Mouse (Mus musculus): ENCODE results near the gene Tsen15. TPM values are rescaled to one million over a fixed set of nuclear protein-coding genes. Genes with fewer than 3 reads are reported as not detected.

The Tsen15 gene
- 5.9 and 7.8 TPM in 2 replicates for polyA plus RNA-seq (2012; rRNA removed)

DNA sequence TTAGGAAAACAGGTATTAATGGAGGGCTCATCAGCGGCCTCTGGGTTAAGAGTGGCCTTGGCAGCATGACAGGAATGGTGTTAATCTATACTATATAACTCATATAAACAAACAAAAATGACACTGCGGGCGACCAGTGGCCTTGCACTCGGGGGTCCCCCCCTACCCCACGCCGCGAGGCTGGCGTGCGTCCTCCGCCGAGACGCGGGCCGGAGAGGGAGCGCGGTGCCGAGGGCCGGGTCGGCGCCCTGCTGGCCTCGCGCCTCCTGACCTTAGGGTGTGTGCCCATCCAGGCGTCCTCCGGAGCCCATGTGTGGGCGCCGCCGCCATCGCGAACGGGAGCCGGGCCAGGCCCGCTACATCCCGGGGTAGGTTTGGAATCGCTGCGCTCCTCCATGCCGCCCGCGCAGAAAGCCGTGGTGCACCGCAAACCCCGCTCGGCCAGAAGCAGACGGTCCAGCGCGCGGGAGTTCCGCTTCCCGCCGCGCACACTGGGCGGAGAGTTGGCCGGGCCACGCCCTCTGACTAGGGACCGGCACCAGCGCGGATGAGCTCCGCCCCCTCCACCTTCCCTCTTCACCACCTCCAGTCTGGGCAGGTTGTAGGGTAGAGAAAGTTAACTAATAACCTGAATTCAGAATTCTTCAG lies at the start of gene Tsen15:
Gene Tsen15 (minus strand): TSS at position 501 of the 648 bp plus-strand sequence.
- DNase-seq (ENCODE audit: low read depth, low spot score) = peak; percentile 55
- WGBS = under 1% methylated on average over 57 of the region's 57 CpGs

DNA sequence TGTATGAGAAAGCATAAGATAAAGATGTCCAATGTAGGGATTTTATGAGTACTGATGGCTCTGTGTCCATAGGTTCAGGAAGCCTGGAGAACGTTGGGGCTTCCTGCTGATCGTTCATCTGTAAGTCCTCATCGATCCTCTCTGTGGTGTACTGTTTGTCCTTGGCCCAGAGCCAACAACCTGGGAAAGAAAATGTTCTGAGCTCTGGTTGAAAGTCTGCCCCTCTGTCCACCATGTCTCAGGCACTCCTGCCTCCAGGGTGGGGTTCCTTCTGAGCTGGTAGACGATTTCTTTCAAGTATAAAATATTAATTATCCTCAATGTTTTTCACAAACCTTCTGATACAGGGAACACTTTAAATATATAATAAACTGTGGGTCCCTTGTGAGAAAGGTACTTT lies 47.7 kb upstream of the Tsen15 start:
- WGBS = 56% methylated on average over 4 of the region's 4 CpGs
- no peak for DNase-seq (ENCODE audit: low read depth, low spot score)

DNA sequence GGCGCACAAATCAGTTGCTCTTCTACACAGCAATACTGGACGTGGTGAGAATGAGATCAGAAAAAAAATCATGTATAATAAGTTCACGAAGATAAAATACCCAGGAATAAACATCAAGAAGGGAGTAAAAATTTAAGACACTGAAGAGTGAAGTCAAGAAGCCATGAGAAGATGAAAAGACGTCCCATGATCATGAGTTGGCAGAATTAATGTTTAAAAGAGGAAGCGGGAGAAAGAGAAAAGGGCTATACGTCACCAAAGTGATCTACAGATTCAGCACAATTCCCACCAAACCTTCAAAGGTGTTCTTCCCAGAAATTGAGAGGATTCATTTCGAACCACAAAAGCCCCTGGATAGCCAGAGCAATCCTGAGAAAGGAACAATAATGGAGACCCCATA lies 43.3 kb upstream of the Tsen15 start:
- no peak for DNase-seq (ENCODE audit: low read depth, low spot score)
- whole genome bisulfite sequencing = 81% methylated on average over 7 of the region's 7 CpGs

DNA sequence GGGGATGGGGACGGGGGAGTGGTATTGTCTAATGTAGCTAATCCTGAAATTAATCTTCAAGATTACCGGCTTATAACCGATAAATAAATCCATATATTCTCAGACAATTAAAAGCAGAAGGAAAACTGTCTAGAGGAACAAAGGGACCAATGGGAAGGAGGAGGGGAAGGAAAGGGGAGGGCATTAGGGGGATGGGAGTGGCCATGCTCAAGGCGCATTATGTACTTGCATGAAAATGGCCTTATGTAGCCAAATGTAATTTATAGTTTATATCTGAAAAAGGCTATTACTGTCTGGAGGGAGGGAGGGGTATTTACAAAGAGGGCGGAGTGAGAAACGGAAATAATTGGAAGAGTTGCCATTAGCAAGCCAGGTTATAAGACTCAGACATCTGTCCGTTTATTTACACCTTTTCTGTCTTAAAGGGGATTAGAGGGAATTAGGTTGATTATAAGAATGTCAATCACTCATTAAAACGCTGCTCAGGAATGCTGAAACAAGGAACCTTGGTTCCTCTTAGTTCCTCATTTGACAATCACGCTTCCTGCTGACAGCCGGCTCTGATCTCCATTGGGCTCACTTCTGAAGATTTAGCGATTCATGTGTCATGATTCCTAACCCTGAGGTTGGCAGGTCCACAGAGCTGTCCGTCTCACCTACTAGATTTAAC lies 41.6 kb upstream of the Tsen15 start:
- WGBS = 45% methylated on average over 12 of the region's 12 CpGs
- no peak for DNase-seq (ENCODE audit: low read depth, low spot score)

DNA sequence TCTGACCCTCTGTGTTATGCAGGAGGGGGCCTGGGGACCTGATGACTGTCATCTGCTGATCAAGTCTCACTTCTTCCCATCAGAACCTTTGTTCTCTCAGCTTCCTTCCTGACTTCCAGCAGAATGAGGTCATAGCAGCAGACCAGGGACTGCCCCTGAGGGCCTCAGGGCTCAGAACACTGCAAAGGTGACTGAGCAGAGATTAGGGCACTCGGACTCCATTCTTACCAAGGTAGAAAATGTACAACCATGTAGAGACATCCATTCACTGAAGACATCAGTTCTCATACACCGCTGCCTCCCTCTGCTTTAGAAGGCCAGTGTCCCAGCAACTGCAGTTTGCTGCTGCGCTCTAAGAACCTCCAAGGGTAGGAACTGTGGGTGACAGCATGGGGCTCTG lies 36.6 kb upstream of the Tsen15 start:
- WGBS = 92% methylated on average over 3 of the region's 3 CpGs
- DNase-seq (ENCODE audit: low read depth, low spot score) = no peak

DNA sequence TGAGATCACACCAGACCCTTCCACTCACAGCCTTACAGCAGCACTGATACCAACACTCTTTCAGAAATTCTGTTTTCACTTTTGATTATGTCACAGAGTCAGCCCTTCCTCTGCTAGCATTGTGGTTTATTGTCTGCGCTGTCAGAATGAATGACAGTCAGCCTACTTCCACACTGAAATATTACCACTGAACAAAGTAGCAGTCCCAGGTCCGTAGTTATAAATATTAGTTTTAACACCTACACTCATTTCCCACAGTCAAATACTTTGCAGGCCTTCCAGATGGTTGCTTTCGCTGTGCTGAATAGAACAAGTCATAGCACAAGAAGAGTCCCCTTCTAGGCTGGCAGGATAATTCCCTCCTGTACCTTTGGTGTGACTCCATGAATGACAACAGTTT lies 35.8 kb upstream of the Tsen15 start:
- 68% methylated on average over 3 of the region's 3 CpGs for WGBS
- DNase-seq (ENCODE audit: low read depth, low spot score) = no peak

DNA sequence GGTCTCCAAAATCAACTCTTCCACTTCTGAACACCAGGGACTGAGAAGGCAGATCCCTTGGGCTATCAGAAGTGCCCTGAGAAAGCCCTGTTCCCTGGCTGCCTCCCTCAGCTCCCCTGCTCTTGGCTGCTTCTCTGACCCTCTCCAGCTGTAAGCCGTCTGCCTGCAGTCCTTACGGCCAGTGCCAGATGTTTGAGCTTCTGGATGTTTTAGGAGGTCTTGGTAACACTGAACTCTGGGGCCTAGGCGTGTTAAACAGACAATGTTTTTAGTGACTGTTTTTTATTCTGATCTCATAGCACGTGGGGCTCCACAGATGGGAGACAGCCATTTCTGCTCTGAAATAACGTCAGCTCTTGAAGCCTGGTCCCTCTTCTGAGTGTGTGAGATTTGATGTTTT lies 31.1 kb upstream of the Tsen15 start:
- WGBS = 34% methylated on average over 5 of the region's 5 CpGs
- DNase-seq (ENCODE audit: low read depth, low spot score) = no peak

DNA sequence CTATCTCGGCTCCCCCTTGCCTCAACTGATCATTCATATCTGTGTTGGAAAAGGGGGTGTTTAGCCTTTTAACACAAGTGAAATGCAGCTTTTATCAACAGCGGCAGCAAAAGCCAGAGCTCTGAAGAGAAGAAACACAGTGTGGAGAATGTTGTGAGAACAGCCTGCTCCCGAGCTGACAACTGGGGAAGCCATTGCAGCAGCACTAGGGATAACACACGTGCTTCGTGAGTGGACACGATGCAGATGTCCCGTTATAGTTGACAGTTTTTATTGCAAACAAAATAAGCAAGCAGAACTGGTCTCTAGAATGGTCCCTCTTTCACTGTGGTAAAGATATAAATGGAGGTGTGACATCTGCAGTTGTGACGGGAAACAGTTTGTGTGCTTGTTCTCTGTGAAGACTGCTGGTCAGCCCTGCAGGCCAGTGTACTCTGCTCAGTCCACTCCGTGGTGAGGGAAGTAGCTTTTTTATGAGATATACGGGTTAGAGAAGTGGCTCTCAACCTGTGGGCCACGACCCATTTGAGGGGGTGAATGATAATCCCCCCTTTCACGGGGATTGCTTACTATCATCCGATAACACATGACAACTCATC lies 29.9 kb upstream of the Tsen15 start:
- WGBS = 63% methylated on average over 13 of the region's 13 CpGs
- no peak for DNase-seq (ENCODE audit: low read depth, low spot score)

DNA sequence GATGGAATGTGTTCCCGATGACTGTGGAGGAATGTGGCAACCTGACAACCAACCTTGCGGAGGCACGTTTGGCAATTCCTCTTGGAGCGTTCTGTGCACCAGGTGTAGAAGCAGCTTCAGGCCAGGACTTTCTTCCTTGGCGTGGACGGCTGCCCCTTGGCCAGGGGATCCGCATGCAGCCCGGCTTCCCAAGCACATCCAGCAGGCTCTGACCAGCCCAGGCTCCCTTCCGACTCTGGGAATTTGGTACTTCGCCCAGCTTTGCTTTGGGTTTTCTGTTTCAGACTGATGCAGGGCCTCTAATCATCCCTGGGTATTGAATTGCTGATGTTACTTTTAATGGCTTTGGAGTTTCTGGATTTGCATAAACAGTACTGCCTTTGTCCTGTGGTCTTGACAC lies 28.0 kb upstream of the Tsen15 start:
- 84% methylated on average over 10 of the region's 10 CpGs for WGBS
- no peak for DNase-seq (ENCODE audit: low read depth, low spot score)

DNA sequence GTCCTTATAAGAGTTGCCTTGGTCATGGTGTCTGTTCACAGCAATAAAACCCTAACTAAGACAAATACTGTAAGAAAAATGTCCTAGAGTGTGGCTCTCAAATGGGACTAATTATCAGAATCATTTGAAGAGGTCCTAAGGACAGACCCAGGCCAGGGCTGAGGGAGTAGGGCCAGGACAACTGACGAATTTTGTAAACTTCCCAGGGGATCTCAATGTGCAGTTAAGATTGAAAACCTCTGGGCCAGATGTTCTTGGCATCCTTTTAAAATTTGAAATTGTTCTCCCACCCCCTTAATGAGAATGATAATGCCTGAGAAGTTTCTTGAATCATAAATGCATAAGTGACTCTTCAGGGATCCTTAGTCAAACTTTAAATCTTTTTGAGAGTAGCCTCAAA lies 27.5 kb upstream of the Tsen15 start:
- 67% methylated on average over 1 of the region's 1 CpGs for WGBS
- DNase-seq (ENCODE audit: low read depth, low spot score) = no peak

DNA sequence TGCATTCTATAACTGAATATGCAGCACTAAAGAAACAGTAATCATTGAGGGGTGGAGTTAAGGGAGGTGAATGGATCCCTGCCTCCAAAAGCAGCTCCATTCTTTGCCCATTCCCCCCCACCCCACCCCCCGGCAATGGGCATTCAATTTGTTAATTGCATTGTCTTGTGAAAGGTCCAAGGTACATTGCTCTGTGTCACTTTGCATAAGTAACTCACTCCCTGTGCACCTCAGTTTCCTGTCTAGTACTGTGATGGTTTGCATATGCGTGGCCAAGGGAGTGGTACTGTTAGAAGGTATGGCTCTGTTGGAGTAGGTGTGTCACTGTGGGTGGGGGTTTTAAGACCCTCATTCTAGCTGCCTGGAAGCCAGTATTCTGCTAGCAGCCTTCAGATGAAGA lies 26.6 kb upstream of the Tsen15 start:
- WGBS = 88% methylated on average over 2 of the region's 2 CpGs
- DNase-seq (ENCODE audit: low read depth, low spot score) = no peak

DNA sequence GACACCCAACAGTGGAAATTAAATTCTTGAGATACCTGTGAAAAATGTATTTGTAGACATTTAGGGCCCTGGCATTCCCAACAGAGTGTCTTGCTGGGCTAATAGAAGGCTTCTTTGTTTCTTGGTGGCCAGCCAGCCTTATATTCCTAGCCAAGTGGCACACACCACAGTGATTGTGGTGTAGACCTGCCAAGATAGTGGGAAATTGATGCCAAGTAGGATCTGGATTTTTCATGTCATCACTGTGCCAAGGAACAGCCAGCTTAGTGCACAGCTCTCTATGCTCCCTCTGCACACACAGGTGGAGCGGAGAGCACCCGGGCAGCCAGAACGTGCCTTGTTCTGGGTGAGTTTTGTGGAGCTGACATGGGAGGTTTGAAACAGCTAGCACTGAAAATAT lies 24.2 kb upstream of the Tsen15 start:
- 87% methylated on average over 3 of the region's 3 CpGs for WGBS
- no peak for DNase-seq (ENCODE audit: low read depth, low spot score)

DNA sequence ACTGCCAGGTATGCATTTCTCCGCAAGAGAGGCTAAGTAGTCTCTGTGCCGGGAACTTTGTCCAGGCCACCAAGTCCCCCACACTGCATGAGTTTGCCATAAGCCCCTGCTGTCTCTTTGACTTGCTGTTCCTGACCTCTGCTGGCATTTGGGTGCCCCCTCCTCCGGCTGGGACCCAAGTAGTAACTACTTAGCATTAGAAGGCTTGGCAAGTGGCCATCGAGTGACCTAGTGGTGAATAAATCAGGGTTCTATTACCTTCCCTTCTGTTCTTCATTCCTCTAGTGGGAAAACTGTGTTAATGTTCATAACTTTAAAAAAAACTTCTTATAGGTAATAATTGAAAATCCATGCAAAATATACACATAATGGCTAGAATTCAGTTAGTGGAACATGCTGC lies 22.9 kb upstream of the Tsen15 start:
- DNase-seq (ENCODE audit: low read depth, low spot score) = no peak
- WGBS = 85% methylated on average over 4 of the region's 4 CpGs

DNA sequence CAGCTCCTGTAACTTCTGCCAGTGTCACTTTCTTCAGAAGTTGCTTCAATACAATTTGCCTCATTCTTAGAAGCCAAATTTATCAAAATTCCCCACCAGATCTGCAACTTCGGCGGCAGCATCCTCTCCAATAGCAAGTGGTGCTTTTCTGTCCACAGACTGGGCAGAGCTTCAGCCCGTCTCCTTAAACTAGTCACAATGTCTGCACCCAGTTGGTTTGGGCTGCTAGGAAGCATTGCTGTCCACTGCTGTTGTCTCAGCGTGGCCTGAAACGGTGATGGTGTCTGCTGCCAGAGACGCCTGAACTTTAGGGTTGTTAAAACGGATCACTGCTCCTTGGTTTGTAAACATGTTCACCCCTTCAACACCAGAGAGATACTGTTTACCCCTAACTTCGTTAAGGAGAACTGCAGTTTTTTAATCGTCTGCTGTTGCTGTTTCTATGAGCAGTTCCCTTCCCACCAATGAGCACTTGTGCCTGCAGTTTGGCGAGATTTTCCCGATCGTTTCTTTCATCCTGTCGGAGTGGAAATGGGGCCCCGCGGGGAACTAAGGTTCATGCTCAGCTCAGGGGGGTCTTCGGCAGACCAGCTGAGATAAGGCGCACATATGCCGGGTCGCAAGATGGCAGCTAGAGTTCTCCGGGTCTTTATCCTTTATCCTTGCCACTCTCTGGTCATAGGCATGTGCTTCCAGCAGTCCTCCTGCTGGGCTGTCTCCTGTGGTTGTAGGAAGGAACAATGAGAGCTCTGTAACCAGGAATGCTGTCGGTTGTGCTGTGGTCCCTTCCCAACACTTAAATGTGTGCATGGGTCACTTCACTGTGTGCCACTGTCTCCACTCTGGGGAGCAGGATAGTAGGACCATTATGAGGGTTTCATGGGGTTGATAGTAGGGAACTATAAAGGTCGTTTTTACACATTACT lies 20.8 kb upstream of the Tsen15 start:
- WGBS = 40% methylated on average over 22 of the region's 22 CpGs
- DNase-seq (ENCODE audit: low read depth, low spot score) = no peak

DNA sequence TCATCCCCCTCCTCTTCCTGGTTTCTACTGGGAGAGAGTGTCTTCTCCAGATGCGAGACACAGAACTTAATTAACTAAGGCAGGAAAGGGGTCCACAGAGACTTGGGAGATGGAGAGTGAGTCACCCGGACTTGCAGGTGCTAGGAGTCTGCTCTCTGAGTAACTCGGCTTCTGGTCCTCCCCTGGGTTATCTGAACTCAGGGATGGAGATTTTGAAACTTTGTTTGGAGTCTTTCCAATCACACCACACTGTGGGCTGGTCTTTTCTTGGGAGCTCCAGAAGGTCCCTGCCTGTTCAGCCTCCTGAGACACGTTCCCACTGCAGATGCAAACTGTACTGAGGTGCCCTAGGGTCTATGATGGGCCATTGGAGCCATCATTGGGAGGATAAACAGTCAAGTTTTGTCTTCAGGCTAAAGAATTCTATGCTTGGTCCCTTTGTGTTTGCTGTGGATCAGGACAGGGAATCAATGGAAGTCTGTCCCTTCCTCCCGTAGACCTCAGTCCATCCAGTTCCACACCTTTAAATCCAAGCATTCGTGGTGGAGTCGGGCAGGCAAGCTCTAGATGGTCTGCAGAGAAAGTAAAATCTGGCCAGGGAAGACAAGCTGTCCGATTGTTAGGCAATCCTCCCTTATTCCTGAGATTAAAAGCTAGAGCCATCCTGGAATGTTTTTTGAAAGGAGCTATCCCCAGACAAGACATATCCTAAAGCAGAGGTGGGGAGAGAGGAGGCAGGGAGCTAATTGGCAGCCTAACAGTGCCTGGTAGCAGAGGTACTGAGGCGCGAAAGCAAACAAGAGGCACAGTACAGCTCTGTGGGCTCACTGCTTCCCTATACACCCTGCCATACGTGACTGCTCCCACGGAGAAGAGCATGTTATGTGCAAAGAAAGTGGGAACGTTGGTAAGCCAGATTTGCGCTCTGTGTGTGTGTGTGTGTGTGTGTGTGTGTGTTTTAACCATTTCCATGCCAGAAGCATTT lies 14.4 kb upstream of the Tsen15 start:
- DNase-seq (ENCODE audit: low read depth, low spot score) = no peak
- WGBS = 18% methylated on average over 14 of the region's 14 CpGs

DNA sequence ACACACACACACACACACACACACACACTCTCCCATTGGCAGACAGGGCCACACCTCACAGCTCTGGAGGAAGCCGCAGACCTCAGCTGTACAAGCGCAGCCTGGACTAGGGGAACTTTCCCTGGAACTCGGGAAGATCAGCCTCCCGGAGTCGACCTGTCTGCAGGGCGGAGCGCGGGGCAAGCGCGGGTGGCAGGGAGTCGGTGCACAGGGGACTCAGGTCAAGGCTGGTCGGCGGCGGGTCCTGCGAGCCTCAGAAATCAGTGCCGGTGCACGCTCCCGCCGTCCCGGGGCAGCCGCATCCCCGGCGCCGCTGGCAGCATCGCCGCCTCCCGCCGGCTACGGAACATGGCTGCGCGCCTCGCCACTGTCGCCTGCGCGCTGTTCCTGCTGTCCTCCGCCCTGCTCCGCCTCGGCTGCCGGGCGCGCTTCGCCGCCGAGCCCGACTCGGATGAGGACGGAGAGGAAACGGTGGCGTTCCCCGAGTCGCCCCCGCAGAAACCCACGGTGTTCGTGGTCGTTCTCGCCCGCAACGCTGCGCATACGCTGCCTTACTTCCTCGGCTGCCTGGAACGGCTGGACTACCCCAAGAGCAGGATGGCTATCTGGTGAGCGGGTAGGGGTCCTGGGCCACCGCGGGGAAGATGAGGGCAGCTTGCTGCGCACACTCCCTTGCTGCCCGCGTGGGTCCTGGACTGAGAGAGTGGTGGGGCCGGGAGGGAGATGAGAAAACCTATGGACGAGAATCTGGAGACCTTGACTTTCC lies 13.5 kb upstream of the Tsen15 start, which contains the start of gene Colgalt2:
Gene Colgalt2 (plus strand): TSS at position 41 of the 766 bp plus-strand sequence.
- DNase-seq (ENCODE audit: low read depth, low spot score) = no peak
- 1% methylated on average over 70 of the region's 70 CpGs for WGBS

DNA sequence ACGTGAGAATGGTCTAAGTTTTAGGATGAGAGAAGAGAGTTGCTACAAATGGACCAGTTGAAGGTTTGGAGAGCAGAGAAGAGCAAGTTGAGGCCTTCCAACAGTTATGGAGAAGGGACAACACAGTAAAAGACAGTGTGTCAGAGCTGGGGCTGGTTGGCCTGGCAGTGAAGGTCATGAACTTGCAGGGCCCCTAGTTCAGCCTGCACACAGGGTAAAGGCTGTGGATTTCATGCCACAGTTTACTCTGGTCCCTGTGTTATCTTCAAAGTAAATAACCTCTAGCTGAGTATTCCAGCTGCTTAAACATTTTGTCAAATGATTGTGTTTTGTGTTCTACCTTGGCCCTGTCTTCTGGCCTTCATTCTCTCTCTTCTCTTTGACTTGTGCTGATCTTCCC lies 12.2 kb upstream of the Tsen15 start:
- no peak for DNase-seq (ENCODE audit: low read depth, low spot score)
- WGBS = 54% methylated on average over 1 of the region's 1 CpGs

DNA sequence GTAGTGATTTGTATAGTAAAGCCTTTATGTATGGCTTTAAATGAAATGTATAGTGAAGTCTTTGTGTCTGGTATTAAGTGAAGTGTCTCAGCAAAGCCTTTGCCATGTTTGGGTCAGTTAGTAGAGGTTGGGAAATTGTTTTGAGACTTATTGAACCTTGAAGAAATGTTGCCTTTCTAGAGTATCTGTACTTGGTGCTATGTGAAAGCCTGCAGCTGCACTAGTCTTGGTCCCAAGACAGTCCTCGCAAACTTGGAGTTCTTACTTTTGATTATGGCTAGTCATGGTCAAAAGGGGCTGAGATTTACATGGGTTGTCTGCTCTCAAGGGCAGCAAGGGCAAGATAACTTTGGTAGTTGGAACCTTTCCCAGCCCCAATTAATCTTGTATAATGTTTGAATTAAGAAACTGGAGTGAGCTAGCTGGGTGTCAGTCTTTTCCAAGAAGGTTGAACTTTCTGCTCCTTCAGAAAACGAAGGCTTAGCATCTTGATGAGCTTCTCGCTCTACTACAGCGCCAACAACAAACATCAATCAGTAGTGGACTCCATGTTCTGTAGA lies 8.5 kb upstream of the Tsen15 start:
- WGBS = 78% methylated on average over 4 of the region's 4 CpGs
- DNase-seq (ENCODE audit: low read depth, low spot score) = no peak

Data from large intestine, adult 2 months (tissue).